Mouse (Mus musculus) right cerebral cortex, postnatal 10 days (tissue): ENCODE measurements around the gene Cyp2j13.
"Not testable (repeated sequence)": the region's sequence is repeated elsewhere in the genome, so short reads cannot be mapped to it uniquely, and the experiment has no call there.

Experiments
- DNase-seq, 2 experiments: peaks; one replicate each; pipeline ENCODE4 v3.0.0; 2021; ENCODE audit warnings: low spot score in 2 of 2

Gene Cyp2j13

DNA sequence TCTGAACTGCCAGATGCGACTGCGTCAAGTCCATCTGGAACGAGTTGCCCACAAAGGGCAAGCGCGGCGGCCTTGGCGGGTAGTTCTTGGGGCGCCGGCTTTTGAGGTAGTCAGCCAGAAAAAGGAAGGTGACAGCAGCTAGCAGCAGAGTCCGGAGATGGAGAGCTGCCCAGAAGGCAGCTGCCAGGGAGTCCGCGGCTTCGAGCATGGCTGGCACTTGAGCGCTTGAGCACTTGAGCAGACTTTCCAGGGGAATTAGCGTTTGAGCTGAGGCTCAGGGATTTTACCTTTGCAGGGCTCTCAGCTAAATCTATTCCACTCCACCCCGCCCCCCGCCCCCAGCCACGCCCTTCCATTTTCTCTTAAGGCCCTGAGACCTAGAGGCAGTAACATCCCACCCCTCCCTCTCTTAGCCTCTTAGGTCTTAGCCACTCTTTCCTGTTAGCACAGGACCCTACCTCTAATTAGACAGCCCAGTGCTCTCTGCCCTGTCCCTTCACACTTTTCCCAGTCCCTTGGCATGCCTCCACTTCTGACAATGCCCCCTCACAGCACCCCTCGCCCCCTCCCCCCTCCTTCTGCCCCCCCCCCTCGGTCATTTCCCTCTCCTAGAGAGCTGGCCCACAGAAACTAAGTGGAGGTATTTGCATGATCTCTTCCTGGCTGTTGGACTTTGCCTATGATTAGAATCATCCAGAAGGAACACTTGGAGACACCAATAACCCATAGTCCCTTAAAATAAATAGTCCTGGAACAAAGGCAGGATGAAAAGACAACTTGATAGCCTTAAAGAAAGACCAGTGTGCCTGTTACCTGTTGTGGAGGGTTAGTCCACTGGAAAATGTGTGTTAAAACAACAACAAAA lies at the start of gene Cyp2j13:
TSS of gene Cyp2j13 (minus strand) at position 286 of the 865 bp plus-strand sequence.
- peak; percentile 63 for DNase-seq

DNA sequence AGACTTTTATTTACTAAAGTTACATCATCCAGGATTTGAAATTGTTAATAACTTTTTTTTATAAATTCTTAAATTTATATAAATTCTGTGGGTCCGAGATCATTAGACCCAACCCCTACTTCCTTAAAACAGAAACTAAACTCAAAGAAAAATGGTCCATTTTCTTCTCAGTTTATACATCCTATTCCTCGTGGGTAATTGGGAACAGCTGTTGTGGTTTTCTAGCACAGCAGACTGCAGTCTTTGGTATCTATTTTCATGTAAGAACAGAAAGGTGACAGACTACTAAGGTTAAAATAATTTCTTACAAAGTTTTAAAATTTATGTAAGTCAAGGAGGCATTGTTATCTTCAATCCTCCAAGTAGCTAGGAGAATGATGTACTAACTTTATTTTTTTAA lies 19.5 kb upstream of the Cyp2j13 start:
- DNase-seq: no peak

DNA sequence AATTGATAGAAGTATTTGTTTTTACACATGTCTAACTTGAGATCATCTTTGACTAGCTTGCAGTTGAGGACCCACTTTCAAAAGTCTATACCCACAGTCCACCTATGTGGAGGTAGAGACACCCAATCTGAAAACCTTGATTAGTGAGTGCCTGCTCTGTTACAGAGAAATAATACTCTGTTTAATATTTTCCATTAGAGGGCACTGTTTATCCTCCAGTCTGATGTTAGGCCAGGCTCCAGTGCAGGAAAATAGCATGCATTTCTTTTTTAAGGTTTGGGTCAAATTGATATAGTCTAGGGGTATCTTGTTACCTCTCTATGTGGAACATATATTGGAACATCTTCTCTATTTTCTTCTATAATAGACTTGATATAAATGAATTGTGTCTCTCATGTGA lies 14.5 kb upstream of the Cyp2j13 start:
- DNase-seq: no peak

DNA sequence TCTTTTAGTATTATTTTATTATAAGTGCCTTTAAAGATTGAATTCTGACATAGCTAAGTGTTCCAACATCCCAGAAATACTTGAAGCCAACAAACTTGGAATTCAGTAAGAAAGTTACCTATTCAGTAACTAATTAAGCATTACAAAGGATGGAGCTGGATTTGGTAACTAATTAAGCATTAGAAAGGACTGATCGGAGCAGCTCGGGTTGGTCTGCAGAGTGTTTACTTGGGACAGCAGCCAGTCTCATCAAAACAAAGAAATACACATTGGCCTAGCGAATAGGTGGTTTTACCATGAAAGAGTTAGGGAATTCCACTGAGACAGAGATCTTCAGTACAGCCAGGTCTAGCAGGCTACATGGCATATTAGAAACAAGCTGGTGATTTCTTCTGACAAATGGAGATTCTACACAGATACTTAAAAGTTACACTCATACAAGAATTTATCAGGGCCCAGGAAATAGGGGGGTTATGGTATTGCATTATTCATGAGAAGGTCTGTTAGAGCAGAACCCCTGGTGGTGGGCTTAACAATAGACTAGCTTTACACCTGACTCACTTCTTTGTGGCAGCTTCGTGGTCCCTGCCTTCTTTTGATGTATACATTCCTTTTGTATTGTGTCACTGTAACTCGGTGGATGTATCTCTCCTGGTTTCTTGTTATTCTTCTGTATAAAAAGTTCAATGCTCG lies 12.2 kb upstream of the Cyp2j13 start:
- DNase-seq: not testable (repeated sequence)

DNA sequence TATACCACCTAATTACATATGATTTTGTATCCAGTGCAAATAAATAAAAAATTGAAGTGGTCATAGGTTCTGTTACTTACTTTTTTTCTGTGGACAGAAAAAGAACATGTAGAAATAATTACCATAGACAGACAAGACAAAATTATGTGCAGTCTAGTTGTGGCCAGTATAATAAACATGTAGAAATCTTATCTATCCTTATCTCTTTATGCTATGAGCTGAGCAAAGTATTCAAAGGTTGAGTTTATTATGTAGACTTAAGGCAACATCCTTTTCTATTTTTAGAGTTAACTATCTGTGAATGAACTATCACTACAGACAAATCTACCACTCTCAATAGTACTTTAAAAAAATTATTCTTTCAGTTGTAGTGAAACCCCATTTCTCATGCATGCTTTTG lies 962 bp upstream of the Cyp2j13 start:
- no peak for DNase-seq

DNA sequence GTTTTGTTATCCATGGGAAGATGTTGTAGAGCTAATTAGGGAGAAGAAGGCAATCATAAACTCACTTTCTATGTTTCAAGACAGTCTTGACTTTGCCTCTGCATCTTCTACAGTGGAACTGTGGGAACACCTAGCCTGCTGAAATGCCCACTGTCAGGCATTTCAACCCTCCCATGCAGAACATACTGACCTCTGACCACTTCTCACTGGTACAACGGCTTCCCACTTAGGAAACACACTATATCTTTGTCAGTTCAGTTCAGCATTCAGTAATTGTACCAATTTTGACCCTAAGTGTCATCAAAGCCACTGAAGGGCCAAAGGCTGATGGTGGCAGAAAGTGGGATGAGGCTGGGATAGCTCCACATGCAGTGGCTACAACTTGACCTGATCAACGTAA lies 15.3 kb downstream of the Cyp2j13 start:
- no peak for DNase-seq

DNA sequence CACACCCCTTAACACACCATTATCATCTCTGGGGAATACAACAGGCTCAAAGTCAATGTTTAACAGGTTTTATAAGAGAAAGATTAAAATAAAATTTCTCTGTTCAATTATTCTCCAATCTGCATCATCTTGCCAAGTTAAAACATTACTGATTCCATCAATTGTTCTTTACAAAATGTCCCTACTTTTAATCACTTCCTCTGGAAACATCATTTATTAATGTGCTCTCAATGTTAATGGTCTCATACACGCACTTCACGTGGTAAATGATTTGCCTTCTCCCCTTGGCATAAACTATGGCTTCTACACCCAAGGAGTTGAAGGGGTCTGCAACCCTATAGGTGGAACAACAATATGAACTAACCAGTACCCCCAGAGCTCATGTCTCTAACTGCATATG lies 17.2 kb downstream of the Cyp2j13 start:
- no peak for DNase-seq

DNA sequence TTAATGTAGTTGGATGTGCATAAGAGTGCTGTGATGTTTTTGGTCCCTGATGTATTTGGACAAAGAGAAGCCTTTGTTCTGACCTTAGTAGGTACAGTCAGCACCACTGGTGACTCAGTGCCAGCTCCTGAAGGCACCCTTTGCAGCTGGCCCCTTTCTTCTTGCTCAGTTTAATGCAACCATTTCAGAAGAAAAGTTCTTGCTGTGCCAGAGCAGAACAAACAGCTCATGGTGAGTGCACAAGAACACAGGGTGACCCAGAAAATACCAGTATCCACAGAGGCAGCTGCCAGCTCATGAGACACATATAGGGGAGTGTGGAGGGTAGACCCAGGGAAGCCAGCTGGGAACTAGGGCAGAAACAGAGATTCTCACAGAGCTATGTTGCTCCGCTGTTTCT lies 48.9 kb downstream of the Cyp2j13 start:
- DNase-seq: peak; percentile 63 to 77

DNA sequence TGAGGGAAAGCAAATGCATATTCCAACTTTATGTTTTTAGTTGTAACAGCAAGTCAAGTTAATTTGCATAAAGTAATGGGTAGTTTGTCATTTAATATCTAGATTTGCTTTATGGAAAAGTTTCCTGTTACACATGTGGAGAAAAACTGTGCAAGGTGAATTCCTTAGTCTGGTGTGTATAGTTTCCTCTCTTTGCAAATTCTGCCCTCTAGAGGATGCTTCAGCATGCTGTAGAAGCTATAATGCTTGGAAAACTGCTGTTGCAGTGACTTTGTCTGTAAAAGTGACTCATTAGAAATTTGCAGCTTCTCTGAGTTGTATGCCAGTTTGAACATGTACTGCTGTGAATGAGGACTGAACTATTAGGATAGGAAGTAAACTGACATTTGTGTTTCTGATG lies 54.5 kb downstream of the Cyp2j13 start:
- DNase-seq: no peak

DNA sequence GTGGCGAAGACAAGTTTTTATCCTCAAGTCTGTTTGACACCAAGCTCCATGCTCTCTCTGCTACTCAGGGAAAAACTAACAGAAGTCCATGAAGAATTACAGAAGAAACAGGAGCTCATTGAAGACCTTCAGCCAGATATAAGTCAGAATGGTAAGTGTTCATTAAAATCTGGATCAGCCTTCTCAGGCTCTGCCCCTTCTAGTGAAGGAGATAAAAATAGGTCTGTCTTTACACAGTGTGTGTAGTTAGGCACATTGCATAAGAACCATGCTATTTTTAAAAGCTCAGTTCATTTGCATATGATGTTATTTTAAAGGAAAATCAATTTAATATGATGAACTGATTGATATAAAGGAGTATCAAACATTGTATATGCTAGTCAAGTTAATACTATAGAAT lies 60.5 kb downstream of the Cyp2j13 start:
- DNase-seq: no peak

DNA sequence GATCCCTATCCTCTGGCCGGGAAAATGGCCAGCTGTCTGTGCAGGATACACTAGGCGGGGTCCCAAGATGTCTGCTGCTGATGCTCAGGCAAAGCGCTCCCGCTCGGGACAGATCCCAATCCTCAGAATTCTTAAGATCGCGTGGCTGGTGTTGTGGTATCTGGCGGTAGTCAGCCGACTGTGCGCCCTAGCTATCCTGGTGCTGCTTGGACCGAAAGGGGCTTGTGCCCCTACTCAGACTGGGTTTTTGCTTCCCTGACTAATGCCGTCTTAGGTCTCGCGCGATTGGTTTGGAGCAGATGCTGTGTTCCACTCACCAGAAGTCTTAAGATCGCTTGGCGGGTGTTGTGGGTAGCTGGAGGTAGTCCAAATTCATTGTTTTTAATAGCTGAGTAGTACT lies 95.1 kb downstream of the Cyp2j13 start:
- not testable (repeated sequence) for DNase-seq
